Mouse (Mus musculus): Measurements from ENCODE around the gene Pot1b. TPM values are rescaled to one million over a fixed set of nuclear protein-coding genes. Genes with fewer than 3 reads are reported as not detected.

Pot1b gene
- 17.8 and 21.0 TPM in 2 replicates for polyA plus RNA-seq (2011; ENCODE audit: insufficient read depth, insufficient read length, low read depth, missing spikeins)

- H3K27ac ChIP-seq (ENCODE audit: insufficient read depth, low read length), result no peak within 1 kb of the TSS
- TF ChIP-seq CTCF (IDR thresholded peaks at IDR 0.05; ENCODE audit: low read depth, low read length) (no peak), EP300 (IDR thresholded peaks at IDR 0.05; ENCODE audit: insufficient read depth, low read depth, low read length) (peak; percentile 45; the same call in 1 of the 2 replicates), POLR2A (IDR thresholded peaks at IDR 0.05; ENCODE audit: insufficient read depth, low read length) (peak; percentile 51)
Measured at GRCm38 (mm10) chr17:55711984-55712811, at the start of gene Pot1b. TSS of gene Pot1b (minus strand) at chr17:55712628.

GRCm38 (mm10) chr17:55751170-55751569 lies 38.7 kb upstream of the Pot1b start:
- H3K9ac ChIP-seq (ENCODE audit: low read depth, poor library complexity, severe bottlenecking), result no peak overlapping the region
- H3K36me3 ChIP-seq (ENCODE audit: control insufficient read depth, insufficient read depth, low read length, poor library complexity, severe bottlenecking), result no peaks in the 10 kb centered on the region
- H3K27me3 ChIP-seq (ENCODE audit: control insufficient read depth, insufficient read depth, low read length, poor library complexity, severe bottlenecking), result no peaks in the 10 kb centered on the region
- no peak overlapping the region for H3K27ac ChIP-seq (ENCODE audit: insufficient read depth, low read length)
- TF ChIP-seq POLR2A (IDR thresholded peaks at IDR 0.05; ENCODE audit: insufficient read depth, low read length), result no peak
- TF ChIP-seq EP300 (IDR thresholded peaks at IDR 0.05; ENCODE audit: insufficient read depth, low read depth, low read length), result no peak
- no peak for TF ChIP-seq CTCF (IDR thresholded peaks at IDR 0.05; ENCODE audit: low read depth, low read length)
- H3K4me3 ChIP-seq (ENCODE audit: low read depth, low read length), result no peak overlapping the region
- H3K9me3 ChIP-seq (replicated peaks; ENCODE audit: control insufficient read depth, insufficient read depth, low read length, poor library complexity, severe bottlenecking), result no peaks in the 10 kb centered on the region
- no peaks in the 10 kb centered on the region for H3K4me1 ChIP-seq (ENCODE audit: control insufficient read depth, insufficient read depth, low read length)

More at GRCm38 (mm10) chr17:55711984-55712811, at the start of gene Pot1b:
- peaks cover 2% of the 10 kb centered on the region for H3K4me1 ChIP-seq (ENCODE audit: control insufficient read depth, insufficient read depth, low read length)
- no peaks in the 10 kb centered on the region for H3K27me3 ChIP-seq (ENCODE audit: control insufficient read depth, insufficient read depth, low read length, poor library complexity, severe bottlenecking)
- H3K36me3 ChIP-seq (ENCODE audit: control insufficient read depth, insufficient read depth, low read length, poor library complexity, severe bottlenecking), result no peaks in the 10 kb centered on the region; the same call in 1 of the 2 replicates
- peak within 1 kb of the TSS; percentile 19 for H3K9ac ChIP-seq (ENCODE audit: low read depth, poor library complexity, severe bottlenecking)
- peak within 1 kb of the TSS; percentile 82 for H3K4me3 ChIP-seq (ENCODE audit: low read depth, low read length)
- no peaks in the 10 kb centered on the region for H3K9me3 ChIP-seq (replicated peaks; ENCODE audit: control insufficient read depth, insufficient read depth, low read length, poor library complexity, severe bottlenecking)

GRCm38 (mm10) chr17:55749786-55750185 lies 37.4 kb upstream of the Pot1b start, which contains the start of gene Adgre4:
TSS of gene Adgre4 (plus strand) at chr17:55749984.
- Histone ChIP-seq H3K27ac (ENCODE audit: insufficient read depth, low read length) (no peak within 1 kb of the TSS), H3K9ac (ENCODE audit: low read depth, poor library complexity, severe bottlenecking) (no peak within 1 kb of the TSS), H3K27me3 (ENCODE audit: control insufficient read depth, insufficient read depth, low read length, poor library complexity, severe bottlenecking) (no peaks in the 10 kb centered on the region), H3K4me3 (ENCODE audit: low read depth, low read length) (no peak within 1 kb of the TSS), H3K4me1 (ENCODE audit: control insufficient read depth, insufficient read depth, low read length) (no peaks in the 10 kb centered on the region), H3K36me3 (ENCODE audit: control insufficient read depth, insufficient read depth, low read length, poor library complexity, severe bottlenecking) (no peaks in the 10 kb centered on the region), H3K9me3 (replicated peaks; ENCODE audit: control insufficient read depth, insufficient read depth, low read length, poor library complexity, severe bottlenecking) (no peaks in the 10 kb centered on the region)
- TF ChIP-seq POLR2A (IDR thresholded peaks at IDR 0.05; ENCODE audit: insufficient read depth, low read length) (no peak), EP300 (IDR thresholded peaks at IDR 0.05; ENCODE audit: insufficient read depth, low read depth, low read length) (no peak), CTCF (IDR thresholded peaks at IDR 0.05; ENCODE audit: low read depth, low read length) (no peak)

- no peak overlapping the region for H3K9ac ChIP-seq (ENCODE audit: low read depth, poor library complexity, severe bottlenecking)
Measured at GRCm38 (mm10) chr17:55736675-55737074, 24.2 kb upstream of the Pot1b start.

GRCm38 (mm10) chr17:55726193-55726592 lies 13.8 kb upstream of the Pot1b start:
- no peak overlapping the region for H3K27ac ChIP-seq (ENCODE audit: insufficient read depth, low read length)
- no peak overlapping the region for H3K9ac ChIP-seq (ENCODE audit: low read depth, poor library complexity, severe bottlenecking)
- H3K27me3 ChIP-seq (ENCODE audit: control insufficient read depth, insufficient read depth, low read length, poor library complexity, severe bottlenecking), result no peaks in the 10 kb centered on the region
- H3K9me3 ChIP-seq (replicated peaks; ENCODE audit: control insufficient read depth, insufficient read depth, low read length, poor library complexity, severe bottlenecking), result peaks cover 5% of the 10 kb centered on the region
- TF ChIP-seq POLR2A (IDR thresholded peaks at IDR 0.05; ENCODE audit: insufficient read depth, low read length) (no peak), CTCF (IDR thresholded peaks at IDR 0.05; ENCODE audit: low read depth, low read length) (no peak), EP300 (IDR thresholded peaks at IDR 0.05; ENCODE audit: insufficient read depth, low read depth, low read length) (no peak)
- no peak overlapping the region for H3K4me3 ChIP-seq (ENCODE audit: low read depth, low read length)
- H3K4me1 ChIP-seq (ENCODE audit: control insufficient read depth, insufficient read depth, low read length), result no peaks in the 10 kb centered on the region
- H3K36me3 ChIP-seq (ENCODE audit: control insufficient read depth, insufficient read depth, low read length, poor library complexity, severe bottlenecking), result no peaks in the 10 kb centered on the region

More at GRCm38 (mm10) chr17:55736675-55737074, 24.2 kb upstream of the Pot1b start:
- Histone ChIP-seq H3K27ac (ENCODE audit: insufficient read depth, low read length) (no peak overlapping the region), H3K27me3 (ENCODE audit: control insufficient read depth, insufficient read depth, low read length, poor library complexity, severe bottlenecking) (no peaks in the 10 kb centered on the region), H3K9me3 (replicated peaks; ENCODE audit: control insufficient read depth, insufficient read depth, low read length, poor library complexity, severe bottlenecking) (no peaks in the 10 kb centered on the region), H3K4me1 (ENCODE audit: control insufficient read depth, insufficient read depth, low read length) (no peaks in the 10 kb centered on the region), H3K36me3 (ENCODE audit: control insufficient read depth, insufficient read depth, low read length, poor library complexity, severe bottlenecking) (no peaks in the 10 kb centered on the region), H3K4me3 (ENCODE audit: low read depth, low read length) (no peak overlapping the region)
- no peak for TF ChIP-seq CTCF (IDR thresholded peaks at IDR 0.05; ENCODE audit: low read depth, low read length)
- TF ChIP-seq POLR2A (IDR thresholded peaks at IDR 0.05; ENCODE audit: insufficient read depth, low read length), result no peak
- no peak for TF ChIP-seq EP300 (IDR thresholded peaks at IDR 0.05; ENCODE audit: insufficient read depth, low read depth, low read length)

- Histone ChIP-seq H3K27me3 (ENCODE audit: control insufficient read depth, insufficient read depth, low read length, poor library complexity, severe bottlenecking) (no peaks in the 10 kb centered on the region), H3K4me1 (ENCODE audit: control insufficient read depth, insufficient read depth, low read length) (no peaks in the 10 kb centered on the region), H3K9me3 (replicated peaks; ENCODE audit: control insufficient read depth, insufficient read depth, low read length, poor library complexity, severe bottlenecking) (no peaks in the 10 kb centered on the region), H3K27ac (ENCODE audit: insufficient read depth, low read length) (no peak overlapping the region), H3K4me3 (ENCODE audit: low read depth, low read length) (no peak overlapping the region), H3K9ac (ENCODE audit: low read depth, poor library complexity, severe bottlenecking) (no peak overlapping the region), H3K36me3 (ENCODE audit: control insufficient read depth, insufficient read depth, low read length, poor library complexity, severe bottlenecking) (no peaks in the 10 kb centered on the region)
- no peak for TF ChIP-seq POLR2A (IDR thresholded peaks at IDR 0.05; ENCODE audit: insufficient read depth, low read length)
- TF ChIP-seq CTCF (IDR thresholded peaks at IDR 0.05; ENCODE audit: low read depth, low read length), result no peak
- TF ChIP-seq EP300 (IDR thresholded peaks at IDR 0.05; ENCODE audit: insufficient read depth, low read depth, low read length), result no peak
Measured at GRCm38 (mm10) chr17:55722250-55722649, 9.8 kb upstream of the Pot1b start.
